Mouse (Mus musculus): ENCODE measurements around the gene Bcas3. TPM values are rescaled to one million over a fixed set of nuclear protein-coding genes. Genes with fewer than 3 reads are reported as not detected.

The Bcas3 gene
- polyA plus RNA-seq, 1 experiment: 103 TPM

GRCm38 (mm10) chr11:85603546-85604322 lies 250.8 kb downstream of the Bcas3 start:
- no peak for TF ChIP-seq GATA1 (IDR thresholded peaks at IDR 0.05; ENCODE audit: low read length)

DNA sequence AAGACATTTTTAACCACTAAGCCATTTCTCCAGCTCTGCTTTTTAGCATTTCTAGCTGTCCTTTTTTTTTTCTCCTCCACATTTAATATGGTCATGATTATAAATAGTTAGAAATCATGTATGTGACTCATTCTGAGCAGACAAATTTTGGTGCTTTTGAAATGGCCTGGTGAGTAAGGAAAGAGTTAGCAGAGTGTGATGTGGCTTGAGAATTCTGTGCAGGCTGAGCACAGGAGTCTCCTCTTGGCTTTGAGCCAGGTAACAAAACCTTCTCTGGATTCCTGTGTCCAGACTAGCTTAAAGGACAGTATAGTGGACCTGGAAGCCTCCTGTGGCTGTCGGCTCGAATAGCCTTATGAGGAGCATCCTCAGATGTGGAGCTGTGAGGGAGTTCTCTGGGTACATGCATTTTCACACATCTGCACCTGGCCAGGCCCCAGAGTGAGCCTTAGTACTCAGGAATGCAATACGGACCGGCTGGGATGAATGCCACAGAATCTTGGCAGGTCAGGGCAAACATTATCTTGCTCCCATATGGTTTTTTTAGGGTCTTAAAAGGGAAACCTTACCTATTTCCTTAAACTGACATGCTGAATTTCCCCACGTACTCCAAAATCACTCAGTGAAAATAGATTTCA lies 256.5 kb downstream of the Bcas3 start:
- no peak for TF ChIP-seq GATA1 (IDR thresholded peaks at IDR 0.05; ENCODE audit: low read length)

- no peak for TF ChIP-seq GATA1 (IDR thresholded peaks at IDR 0.05; ENCODE audit: low read length)
Measured at GRCm38 (mm10) chr11:85613035-85613434, 260.1 kb downstream of the Bcas3 start.

GRCm38 (mm10) chr11:85613586-85613985 lies 260.6 kb downstream of the Bcas3 start:
- TF ChIP-seq GATA1 (IDR thresholded peaks at IDR 0.05; ENCODE audit: low read length): no peak

- TF ChIP-seq GATA1 (IDR thresholded peaks at IDR 0.05; ENCODE audit: low read length): no peak
Measured at GRCm38 (mm10) chr11:85614431-85614830, 261.5 kb downstream of the Bcas3 start.

- no peak for TF ChIP-seq GATA1 (IDR thresholded peaks at IDR 0.05; ENCODE audit: low read length)
Measured at GRCm38 (mm10) chr11:85615421-85615820, 262.5 kb downstream of the Bcas3 start.

DNA sequence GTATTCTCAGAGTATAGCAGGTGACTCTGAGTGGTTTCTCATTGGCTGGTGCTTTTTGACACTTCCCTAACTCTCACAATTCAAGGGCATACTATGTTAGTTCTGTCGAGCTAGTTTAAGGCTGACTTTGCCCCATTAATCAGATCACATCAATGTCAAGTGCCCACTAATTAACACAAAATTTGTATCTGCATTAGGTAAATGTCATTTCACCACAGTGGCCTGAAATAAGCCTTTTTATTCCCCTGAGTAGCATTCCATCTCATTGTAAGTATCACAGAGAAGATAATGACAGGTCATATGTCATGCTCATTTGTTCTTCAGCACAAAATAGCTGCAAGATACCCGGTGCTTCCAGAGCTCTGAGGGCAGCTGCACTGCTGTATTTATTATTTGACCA lies 268.5 kb downstream of the Bcas3 start:
- no peak for TF ChIP-seq GATA1 (IDR thresholded peaks at IDR 0.05; ENCODE audit: low read length)

DNA sequence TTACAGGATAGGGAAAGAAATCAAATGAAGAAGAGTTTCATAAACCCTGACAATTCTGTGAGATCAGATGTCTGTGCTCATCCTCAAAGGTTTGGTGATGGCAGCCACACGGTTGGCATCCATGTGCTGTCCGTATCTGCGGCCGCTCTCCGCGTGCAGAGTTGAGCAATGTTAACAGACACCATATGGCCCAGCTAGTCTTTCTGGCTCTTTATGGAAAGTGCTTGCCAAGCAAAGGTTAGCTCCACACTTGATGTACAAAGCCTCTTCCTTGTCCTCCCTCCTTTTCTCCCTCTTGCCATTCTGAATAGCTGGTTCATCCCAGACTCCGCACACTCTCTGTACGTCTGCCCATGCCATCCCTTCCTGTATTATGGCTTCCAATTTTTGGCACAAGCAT lies 269.0 kb downstream of the Bcas3 start:
- no peak for TF ChIP-seq GATA1 (IDR thresholded peaks at IDR 0.05; ENCODE audit: low read length)

- no peak for TF ChIP-seq GATA1 (IDR thresholded peaks at IDR 0.05; ENCODE audit: low read length)
Measured at GRCm38 (mm10) chr11:85625206-85625605, 272.2 kb downstream of the Bcas3 start.

DNA sequence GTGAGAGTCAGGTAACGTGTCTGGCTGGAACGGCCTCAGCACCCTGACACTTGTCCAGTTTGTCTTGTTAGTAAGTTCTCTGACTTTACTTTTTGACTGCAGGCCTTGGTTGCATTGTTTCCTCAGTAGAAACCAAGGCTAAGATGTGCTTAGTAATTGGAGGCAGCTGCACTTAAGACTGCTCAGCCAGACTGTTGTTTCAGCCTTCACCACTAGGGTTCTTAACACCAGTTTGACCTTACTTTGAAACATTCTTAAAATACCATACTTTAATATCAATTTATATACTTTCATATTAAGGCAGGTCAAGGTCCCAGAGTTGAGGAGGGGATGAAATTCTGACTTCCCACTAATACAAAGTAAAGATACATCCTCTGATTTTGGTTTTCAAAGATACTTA lies 273.9 kb downstream of the Bcas3 start:
- no peak for TF ChIP-seq GATA1 (IDR thresholded peaks at IDR 0.05; ENCODE audit: low read length)

GRCm38 (mm10) chr11:85627405-85627804 lies 274.4 kb downstream of the Bcas3 start:
- no peak for TF ChIP-seq GATA1 (IDR thresholded peaks at IDR 0.05; ENCODE audit: low read length)

DNA sequence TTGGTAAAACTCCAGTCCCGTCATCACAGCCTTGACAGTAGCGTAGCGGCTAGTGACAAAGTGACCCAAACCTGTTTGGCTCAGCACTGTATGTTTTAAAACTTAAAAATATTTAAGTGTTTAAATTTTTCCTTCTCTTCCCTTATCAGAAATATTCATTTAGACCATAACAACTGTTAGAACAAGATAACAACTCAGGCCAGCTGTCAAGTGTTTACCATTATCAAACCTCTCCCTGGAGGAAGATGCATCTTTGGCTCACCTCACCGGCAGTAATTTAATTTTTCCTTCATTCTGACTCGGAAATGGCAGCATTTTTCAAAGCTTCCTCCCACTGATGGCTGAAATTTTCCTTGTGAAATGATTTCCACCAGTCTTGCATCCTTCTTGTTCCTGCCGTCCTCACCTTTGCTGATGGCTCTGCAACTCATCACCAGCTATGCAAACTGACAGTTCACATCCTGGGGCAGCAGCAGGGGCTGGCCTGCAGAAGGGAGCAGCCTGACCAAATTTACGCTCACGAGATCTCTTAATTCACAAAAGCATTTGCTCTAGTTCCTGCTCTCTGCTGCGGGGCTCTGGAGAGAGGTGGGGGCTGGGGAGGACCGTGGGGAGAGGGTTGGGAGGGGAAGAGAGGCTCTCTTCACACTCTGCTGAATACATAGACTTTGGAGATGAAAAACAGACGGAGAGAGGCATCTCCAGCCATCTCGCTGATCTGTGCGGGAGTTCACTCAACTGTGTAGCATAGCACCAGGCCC lies 275.5 kb downstream of the Bcas3 start:
- TF ChIP-seq GATA1 (IDR thresholded peaks at IDR 0.05; ENCODE audit: low read length): peak; percentile 42

DNA sequence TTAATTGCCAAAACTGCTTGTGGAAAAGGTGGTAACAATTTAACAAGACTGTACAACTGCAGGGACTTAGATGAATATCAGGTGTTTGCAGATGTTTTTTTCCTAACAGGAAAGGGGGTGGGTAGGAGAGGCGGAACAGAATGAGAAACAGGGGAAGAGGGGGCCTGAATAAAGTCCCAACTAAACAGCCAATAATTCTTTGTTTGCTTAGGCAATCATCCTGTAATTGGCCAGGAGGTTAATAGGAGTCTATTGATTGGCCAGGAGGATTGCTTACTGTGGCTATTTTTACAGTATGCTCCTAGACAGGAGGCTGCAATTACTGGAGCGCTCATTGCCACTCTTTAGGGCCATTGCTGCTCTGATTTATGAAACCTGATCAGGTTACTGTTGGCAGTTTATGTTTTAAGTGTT lies 279.6 kb downstream of the Bcas3 start:
- TF ChIP-seq GATA1 (IDR thresholded peaks at IDR 0.05; ENCODE audit: low read length): no peak

DNA sequence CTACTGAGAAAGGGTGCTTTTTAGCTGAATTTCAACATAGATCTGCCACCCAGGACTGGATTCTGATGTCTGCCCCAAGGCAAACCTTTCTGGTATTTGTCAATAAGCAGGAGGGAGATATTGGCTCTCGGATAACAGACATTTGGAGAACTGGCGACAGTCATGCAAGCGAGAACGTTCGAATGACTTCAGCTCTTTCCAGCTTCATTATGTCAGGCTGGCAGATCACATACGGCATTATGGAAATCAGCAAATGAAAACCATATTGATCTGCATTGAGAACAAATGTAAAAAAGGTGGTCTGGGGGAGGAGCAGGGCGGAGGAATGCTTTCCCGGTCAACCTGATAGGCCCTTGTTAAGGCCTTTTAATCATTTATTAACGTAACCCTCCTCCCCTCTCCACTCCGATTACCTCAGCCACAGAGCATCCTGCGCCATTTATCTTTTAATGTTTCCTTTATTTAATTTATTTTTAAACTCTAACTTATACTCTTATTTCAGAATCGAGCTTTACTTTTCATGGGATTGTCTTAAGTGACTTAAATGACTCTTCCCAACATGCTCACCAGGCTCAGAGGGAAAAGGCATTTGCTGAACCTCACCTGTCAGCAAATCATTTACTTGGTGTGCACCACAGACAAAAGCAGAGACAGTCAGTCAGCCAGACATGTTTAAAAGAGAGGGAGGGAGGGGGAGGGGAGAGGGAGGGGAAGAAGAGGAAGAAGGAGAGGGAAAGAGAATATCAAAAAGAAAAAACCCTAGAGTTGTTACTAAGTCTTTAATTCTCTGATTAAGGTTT lies 285.9 kb downstream of the Bcas3 start:
- no peak for TF ChIP-seq GATA1 (IDR thresholded peaks at IDR 0.05; ENCODE audit: low read length)

GRCm38 (mm10) chr11:85640659-85641058 lies 287.7 kb downstream of the Bcas3 start:
- no peak for TF ChIP-seq GATA1 (IDR thresholded peaks at IDR 0.05; ENCODE audit: low read length)
